Mouse (Mus musculus) c-Kit-positive CD71-positive TER-119-positive erythroid progenitor cells, embryonic 14.5 days (primary cell): Measurements from ENCODE around the gene Rtel1.

Experiments
- DNase-seq: peaks from one replicate; pipeline ENCODE4 v3.0.0-alpha.2; 2013; ENCODE audit warnings: low spot score

Rtel1 gene

DNA sequence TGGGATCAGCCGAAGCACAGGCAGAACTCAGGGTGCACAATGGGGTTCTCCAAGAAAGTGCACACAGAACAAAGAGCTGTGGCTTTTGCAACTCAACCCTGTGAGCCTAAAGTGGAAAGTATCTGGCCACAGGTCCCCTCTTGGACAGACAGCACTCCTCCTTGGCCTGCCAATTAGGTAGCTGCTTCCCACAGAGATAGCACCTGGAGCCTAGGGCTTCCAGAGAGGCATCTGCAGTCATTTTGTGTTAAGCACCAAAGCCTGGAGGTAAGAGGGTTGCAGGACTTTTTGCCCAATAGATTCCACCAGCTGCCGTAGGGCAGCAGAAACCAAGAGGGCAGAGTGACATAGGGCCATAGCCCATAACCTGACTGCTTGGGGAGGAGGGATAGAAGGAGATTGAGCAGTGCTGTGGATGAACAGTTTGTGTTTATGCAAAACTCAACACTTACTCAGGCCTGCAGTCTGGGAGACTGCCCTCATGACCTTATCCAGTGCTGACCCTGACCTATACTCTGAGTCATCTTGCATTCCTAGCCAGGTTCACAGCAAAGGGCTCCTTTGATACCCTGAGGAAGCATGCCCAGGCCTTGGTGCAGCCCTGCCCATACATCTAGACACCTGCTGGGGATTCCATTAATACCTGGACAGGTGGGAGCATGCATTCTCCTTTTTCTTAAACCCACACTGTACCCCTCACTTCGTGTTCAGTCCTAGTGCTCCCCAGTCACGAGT lies 70.8 kb downstream of the Rtel1 start:
- DNase-seq: no peak

DNA sequence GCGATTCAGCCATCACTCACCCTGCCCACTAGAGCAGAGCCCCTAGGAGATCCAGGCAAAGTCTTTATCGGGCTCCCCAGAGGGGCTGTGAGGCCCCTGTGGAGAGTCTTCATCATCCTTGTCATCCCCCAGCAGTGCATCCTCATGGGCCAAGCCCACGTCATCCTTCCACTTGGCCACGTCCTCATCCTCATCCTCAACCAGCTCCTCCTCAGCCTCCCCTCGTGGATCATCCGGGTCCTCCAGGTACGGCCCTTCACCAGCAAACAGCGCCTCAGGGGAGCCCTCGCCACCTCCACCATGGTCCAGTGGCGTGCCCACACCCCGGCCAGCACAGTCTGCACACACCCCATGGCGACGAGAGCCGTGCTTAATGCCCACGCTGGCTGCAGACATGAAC lies 71.5 kb downstream of the Rtel1 start:
- no peak for DNase-seq

DNA sequence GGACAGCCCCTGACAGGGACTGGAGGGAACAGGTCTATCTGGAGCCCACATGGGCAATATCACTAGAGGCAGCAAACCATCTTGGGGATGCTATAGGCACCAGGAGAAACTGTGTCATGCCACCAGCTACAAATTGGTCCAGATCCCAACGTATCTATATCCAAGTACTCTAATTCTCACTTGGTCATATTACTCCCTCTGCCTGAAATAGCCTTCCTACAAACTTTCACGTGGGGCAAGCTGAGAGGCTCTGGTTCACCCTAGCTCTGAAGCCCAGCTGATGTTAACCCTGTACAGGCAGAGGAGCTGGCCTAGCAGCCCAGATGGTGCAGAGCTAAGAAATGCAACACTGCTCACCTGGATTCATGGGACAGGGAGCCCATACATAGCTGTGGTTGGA lies 72.0 kb downstream of the Rtel1 start:
- no peak for DNase-seq

GRCm38 (mm10) chr2:181392600-181393213 lies 73.2 kb downstream of the Rtel1 start:
- peak; percentile 82 for DNase-seq

- no peak for DNase-seq
Measured at GRCm38 (mm10) chr2:181394086-181394485, 74.5 kb downstream of the Rtel1 start.

DNA sequence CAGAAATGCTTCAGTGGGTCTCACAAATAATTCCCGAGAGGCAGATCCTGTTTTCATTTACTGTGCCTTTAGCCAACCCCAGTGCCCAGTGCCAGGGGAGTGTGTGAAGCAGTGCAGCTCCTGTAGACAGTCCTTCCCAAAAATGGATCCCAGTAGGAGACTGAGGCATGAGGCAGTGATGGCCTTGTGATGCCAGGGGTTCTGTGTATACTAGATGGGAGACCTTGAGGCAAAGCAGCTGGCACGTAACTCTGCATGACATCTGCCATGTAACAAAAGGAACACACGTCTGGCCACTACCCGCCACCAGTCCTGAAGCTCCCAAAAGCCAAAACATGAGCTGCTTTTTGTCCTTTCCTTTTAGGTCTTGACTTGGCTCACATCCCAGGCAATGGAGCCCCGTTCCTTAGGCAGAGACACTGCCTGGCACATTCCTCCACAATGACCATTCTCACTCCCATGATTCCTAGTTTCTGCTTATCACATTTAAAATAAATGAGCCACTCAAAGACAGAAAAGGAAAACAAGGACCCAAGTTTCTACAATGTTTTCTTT lies 77.7 kb downstream of the Rtel1 start:
- DNase-seq: no peak

DNA sequence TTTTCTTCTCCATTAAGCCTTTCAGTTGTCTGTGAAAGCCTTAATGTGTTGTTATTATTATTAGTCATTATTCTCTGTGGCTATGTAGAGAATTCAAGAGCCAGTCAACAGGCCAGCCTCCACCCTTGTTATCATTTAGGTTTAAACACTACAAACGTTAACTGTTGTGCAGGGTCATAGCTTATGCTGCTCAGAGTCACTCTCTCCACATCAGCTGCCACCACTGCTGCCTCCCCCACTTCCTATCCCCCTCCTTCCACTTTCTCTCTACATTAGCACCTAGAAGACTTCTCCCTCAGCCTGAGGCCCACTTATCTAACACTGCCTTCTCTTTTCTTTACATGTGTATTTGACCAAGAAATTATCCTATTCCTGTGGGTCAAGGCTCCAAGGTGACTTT lies 82.0 kb downstream of the Rtel1 start:
- DNase-seq: no peak

DNA sequence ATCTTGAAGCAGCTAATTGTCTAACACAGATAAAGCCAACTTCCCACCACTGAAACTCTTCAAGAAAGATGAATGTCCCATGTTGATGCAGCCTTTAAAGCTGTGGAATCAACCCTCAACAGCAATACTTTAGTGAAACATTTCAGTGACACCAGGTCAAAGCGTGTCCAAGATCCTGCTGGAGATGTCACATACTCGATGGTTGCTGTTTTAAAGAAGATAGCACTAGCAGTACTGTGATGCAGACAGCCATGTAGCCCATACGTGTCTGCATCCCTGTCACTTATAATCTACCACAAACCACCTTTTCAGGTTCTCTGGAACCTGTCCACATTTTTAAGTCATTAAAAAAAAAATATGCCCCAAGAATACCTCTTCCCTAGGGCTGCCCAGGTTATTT lies 84.2 kb downstream of the Rtel1 start:
- DNase-seq: no peak
